Mouse (Mus musculus): Measurements from ENCODE around the gene BC051665.

BC051665 gene

GRCm38 (mm10) chr13:60743381-60744077 is 42.6 kb downstream of the BC051665 start:
- no peak for DNase-seq (ENCODE audit: low spot score)

- DNase-seq (ENCODE audit: low spot score), result no peak
Observed at GRCm38 (mm10) chr13:60742611-60743010, 43.6 kb downstream of the BC051665 start.

GRCm38 (mm10) chr13:60740248-60740647 is 45.9 kb downstream of the BC051665 start:
- no peak for DNase-seq (ENCODE audit: low spot score)

GRCm38 (mm10) chr13:60738429-60738828 is 47.7 kb downstream of the BC051665 start:
- peak; percentile 94 for DNase-seq (ENCODE audit: low spot score)

GRCm38 (mm10) chr13:60737632-60738324 is 48.4 kb downstream of the BC051665 start:
- peak; percentile 75 for DNase-seq (ENCODE audit: low spot score)

GRCm38 (mm10) chr13:60736421-60737105 is 49.6 kb downstream of the BC051665 start:
- DNase-seq (ENCODE audit: low spot score), result no peak

- no peak for DNase-seq (ENCODE audit: low spot score)
Observed at GRCm38 (mm10) chr13:60735306-60735705, 50.9 kb downstream of the BC051665 start.
